Mouse (Mus musculus) heart, embryonic 10.5 days (tissue): ENCODE measurements around the gene Mxra8. TPM values are rescaled to one million over a fixed set of nuclear protein-coding genes. Genes with fewer than 3 reads are reported as not detected.

Experiments used
- DNase-seq: peaks from one replicate; pipeline ENCODE4 v3.0.0-alpha.2; 2017; ENCODE audit warnings: low spot score
- H3K27ac ChIP-seq: fragments of 300-500 bp; sonication (generic); 2 replicates; pipeline ENCODE4 v1.5.1; 2016; ENCODE audit warnings: mild to moderate bottlenecking
- H3K27me3 ChIP-seq: fragments of 300-500 bp; sonication (generic); 2 replicates; pipeline ENCODE4 v1.6.1; 2016; ENCODE audit warnings: mild to moderate bottlenecking; ENCODE audit not compliant: poor library complexity, insufficient read depth, severe bottlenecking
- H3K36me3 ChIP-seq: fragments of 300-500 bp; sonication (generic); 2 replicates; pipeline ENCODE4 v1.6.1; 2016; ENCODE audit warnings: mild to moderate bottlenecking, moderate library complexity
- H3K4me1 ChIP-seq: fragments of 300-500 bp; sonication (generic); 2 replicates; pipeline ENCODE4 v1.6.1; 2016; ENCODE audit warnings: mild to moderate bottlenecking
- H3K4me3 ChIP-seq: fragments of 300-500 bp; sonication (generic); 2 replicates; pipeline ENCODE4 v1.5.1; 2016; ENCODE audit warnings: mild to moderate bottlenecking, moderate library complexity
- H3K9me3 ChIP-seq: fragments of 300-500 bp; sonication (generic); 2 replicates; pipeline ENCODE4 v1.6.1; 2016; ENCODE audit warnings: mild to moderate bottlenecking, moderate library complexity
- WGBS: fragments of 180-500 bp; shearing (Covaris S2); methylation state at CpG from one replicate; pipeline ENCODE4 v1.1.7; 2016; 5-methylcytosine and 5-hydroxymethylcytosine counted together
- polyA plus RNA-seq: library from polyadenylated mRNA; unstranded; fragments of >200 nt; fragmentation: Nextera tagmentation; extraction: Ambion mirVana; gene quantifications from 2 replicates; pipeline ENCODE4 v1.2.1, GENCODE M21; 2016

The Mxra8 gene
- polyA plus RNA-seq, 1 experiment from 2014 or later = 50.5 TPM

GRCm38 (mm10) chr4:155856071-155856470, 16.6 kb downstream of the Mxra8 start:
- Histone ChIP-seq H3K27me3 (no peaks in the 10 kb centered on the region), H3K4me3 (no peak overlapping the region), H3K9me3 (no peaks in the 10 kb centered on the region), H3K27ac (no peak overlapping the region), H3K36me3 (peaks cover 58% of the 10 kb centered on the region), H3K4me1 (0 out of 2 replicates have a peak, but pooled peaks cover 5% of the 10 kb centered on the region)
- no peak for DNase-seq
- WGBS = 89% methylated on average over 12 of the region's 12 CpGs

- H3K27ac ChIP-seq = no peak overlapping the region
- H3K27me3 ChIP-seq = no peaks in the 10 kb centered on the region
- 0 out of 2 replicates have a peak, but pooled peaks cover 5% of the 10 kb centered on the region for H3K4me1 ChIP-seq
- H3K9me3 ChIP-seq = no peaks in the 10 kb centered on the region
- H3K4me3 ChIP-seq = no peak overlapping the region
- no peak for DNase-seq
- H3K36me3 ChIP-seq = peaks cover 58% of the 10 kb centered on the region
- 83% methylated on average over 3 of the region's 3 CpGs for WGBS
Observed at GRCm38 (mm10) chr4:155856881-155857280, 17.4 kb downstream of the Mxra8 start.

- Histone ChIP-seq H3K27ac (no peak overlapping the region), H3K4me3 (no peak overlapping the region), H3K27me3 (no peaks in the 10 kb centered on the region), H3K4me1 (0 out of 2 replicates have a peak, but pooled peaks cover 2% of the 10 kb centered on the region), H3K9me3 (no peaks in the 10 kb centered on the region), H3K36me3 (peaks cover 49% of the 10 kb centered on the region)
- peak; percentile 94 for DNase-seq
- 14% methylated on average over 13 of the region's 13 CpGs for WGBS
Observed at GRCm38 (mm10) chr4:155859318-155859717, 19.8 kb downstream of the Mxra8 start.

- no peak overlapping the region for H3K27ac ChIP-seq
- H3K36me3 ChIP-seq = peaks cover 41% of the 10 kb centered on the region
- H3K4me1 ChIP-seq = 0 out of 2 replicates have a peak, but pooled peaks cover 2% of the 10 kb centered on the region
- 87% methylated on average over 7 of the region's 7 CpGs for WGBS
- no peak for DNase-seq
- H3K4me3 ChIP-seq = no peak overlapping the region
- H3K27me3 ChIP-seq = no peaks in the 10 kb centered on the region
- no peaks in the 10 kb centered on the region for H3K9me3 ChIP-seq
Observed at GRCm38 (mm10) chr4:155861787-155862186, 22.3 kb downstream of the Mxra8 start.

- 0 out of 2 replicates have a peak, but pooled peaks cover 2% of the 10 kb centered on the region for H3K4me1 ChIP-seq
- no peaks in the 10 kb centered on the region for H3K9me3 ChIP-seq
- H3K27ac ChIP-seq = no peak within 1 kb of the TSS
- no peak within 1 kb of the TSS for H3K4me3 ChIP-seq
- no peaks in the 10 kb centered on the region for H3K27me3 ChIP-seq
- H3K36me3 ChIP-seq = peaks cover 33% of the 10 kb centered on the region
- 70% methylated on average over 5 of the region's 5 CpGs for WGBS
- no peak for DNase-seq
Observed at GRCm38 (mm10) chr4:155863001-155863400, 23.5 kb downstream of the Mxra8 start, which contains the start of gene Tas1r3. Gene Tas1r3, minus strand, starts transcription at chr4:155863362.

- Histone ChIP-seq H3K4me1 (peaks cover 12% of the 10 kb centered on the region), H3K36me3 (peaks cover 48% of the 10 kb centered on the region), H3K27ac (peak overlapping the region; percentile 50), H3K27me3 (no peaks in the 10 kb centered on the region), H3K9me3 (no peaks in the 10 kb centered on the region), H3K4me3 (peak overlapping the region; percentile 77)
- no peak for DNase-seq
- 9% methylated on average over 22 of the region's 22 CpGs for WGBS
Observed at GRCm38 (mm10) chr4:155868614-155869298, 29.3 kb downstream of the Mxra8 start.

- Histone ChIP-seq H3K27ac (peak within 1 kb of the TSS; percentile 85), H3K9me3 (no peaks in the 10 kb centered on the region), H3K4me1 (peaks cover 12% of the 10 kb centered on the region), H3K4me3 (peak within 1 kb of the TSS; percentile 77), H3K27me3 (no peaks in the 10 kb centered on the region), H3K36me3 (peaks cover 55% of the 10 kb centered on the region)
- DNase-seq = peak; percentile 99
- under 1% methylated on average over 63 of the region's 63 CpGs for WGBS
Observed at GRCm38 (mm10) chr4:155869317-155870033, 30.0 kb downstream of the Mxra8 start, which contains the start of the genes Cptp and Ints11. Gene Cptp, minus strand, starts transcription at chr4:155869440. Gene Ints11, plus strand, starts transcription at chr4:155869546.

- H3K4me3 ChIP-seq = 0 out of 2 replicates have a peak overlapping the region, but pooled peaks have one; percentile 3
- peaks cover 12% of the 10 kb centered on the region for H3K4me1 ChIP-seq
- H3K27ac ChIP-seq = no peak overlapping the region
- 91% methylated on average over 7 of the region's 7 CpGs for WGBS
- H3K9me3 ChIP-seq = no peaks in the 10 kb centered on the region
- H3K27me3 ChIP-seq = no peaks in the 10 kb centered on the region
- peaks cover 57% of the 10 kb centered on the region for H3K36me3 ChIP-seq
- no peak for DNase-seq
Observed at GRCm38 (mm10) chr4:155871404-155871803, 31.9 kb downstream of the Mxra8 start.

GRCm38 (mm10) chr4:155883587-155883986, 44.1 kb downstream of the Mxra8 start:
- Histone ChIP-seq H3K4me1 (no peaks in the 10 kb centered on the region), H3K9me3 (no peaks in the 10 kb centered on the region), H3K27me3 (no peaks in the 10 kb centered on the region), H3K36me3 (peaks cover 54% of the 10 kb centered on the region), H3K27ac (peak overlapping the region; percentile 56; the same call in 1 of the 2 replicates), H3K4me3 (no peak overlapping the region)
- 64% methylated on average over 3 of the region's 3 CpGs for WGBS
- no peak for DNase-seq

GRCm38 (mm10) chr4:155886330-155886729, 46.9 kb downstream of the Mxra8 start:
- no peak overlapping the region for H3K27ac ChIP-seq
- WGBS = 88% methylated on average over 5 of the region's 5 CpGs
- H3K4me3 ChIP-seq = no peak overlapping the region
- H3K27me3 ChIP-seq = no peaks in the 10 kb centered on the region
- H3K4me1 ChIP-seq = peaks cover 14% of the 10 kb centered on the region
- no peak for DNase-seq
- peaks cover 54% of the 10 kb centered on the region for H3K36me3 ChIP-seq
- H3K9me3 ChIP-seq = no peaks in the 10 kb centered on the region

- Histone ChIP-seq H3K4me3 (no peak overlapping the region), H3K36me3 (peaks cover 54% of the 10 kb centered on the region), H3K27me3 (no peaks in the 10 kb centered on the region), H3K27ac (no peak overlapping the region), H3K9me3 (no peaks in the 10 kb centered on the region), H3K4me1 (peaks cover 17% of the 10 kb centered on the region)
- 86% methylated on average over 10 of the region's 10 CpGs for WGBS
- DNase-seq = no peak
Observed at GRCm38 (mm10) chr4:155887674-155888073, 48.2 kb downstream of the Mxra8 start.

GRCm38 (mm10) chr4:155888181-155888580, 48.7 kb downstream of the Mxra8 start:
- Histone ChIP-seq H3K27ac (no peak overlapping the region), H3K27me3 (0 out of 2 replicates have a peak, but pooled peaks cover 2% of the 10 kb centered on the region), H3K9me3 (no peaks in the 10 kb centered on the region), H3K4me1 (peaks cover 22% of the 10 kb centered on the region), H3K4me3 (no peak overlapping the region), H3K36me3 (peaks cover 54% of the 10 kb centered on the region)
- WGBS = 95% methylated on average over 9 of the region's 9 CpGs
- DNase-seq = no peak

GRCm38 (mm10) chr4:155889316-155889715, 49.8 kb downstream of the Mxra8 start:
- H3K4me3 ChIP-seq = no peak overlapping the region
- H3K27ac ChIP-seq = no peak overlapping the region
- H3K4me1 ChIP-seq = peaks cover 33% of the 10 kb centered on the region
- peaks cover 49% of the 10 kb centered on the region for H3K36me3 ChIP-seq
- WGBS = 84% methylated on average over 5 of the region's 5 CpGs
- no peak for DNase-seq
- H3K9me3 ChIP-seq = no peaks in the 10 kb centered on the region
- H3K27me3 ChIP-seq = 0 out of 2 replicates have a peak, but pooled peaks cover 5% of the 10 kb centered on the region
